Mouse (Mus musculus) spleen, adult 2 months (tissue): Measurements from ENCODE around the gene Pax5. TPM values are rescaled to one million over a fixed set of nuclear protein-coding genes. Genes with fewer than 3 reads are reported as not detected.

Source experiments
- DNase-seq, 2 experiments: peaks; one replicate each; pipeline versions ENCODE4 v3.0.0 to v3.0.0-alpha.2; 2012 to 2021; ENCODE audit warnings: low spot score in 2 of 2, low read depth in 1 of 2
- H3K27ac ChIP-seq: fragments of 200-500 bp; 2 replicates; pipeline ENCODE4 v1.5.1; 2012; ENCODE audit warnings: low read length, inconsistent platforms; ENCODE audit not compliant: insufficient read depth
- H3K27me3 ChIP-seq: fragments of 200-500 bp; 2 replicates; pipeline ENCODE4 v1.6.1; 2012; ENCODE audit warnings: mild to moderate bottlenecking, moderate library complexity, low read length, inconsistent platforms; ENCODE audit not compliant: control insufficient read depth, insufficient read depth
- H3K36me3 ChIP-seq: fragments of 200-500 bp; 2 replicates; pipeline ENCODE4 v1.6.1; 2012; ENCODE audit warnings: mild to moderate bottlenecking, low read length, inconsistent platforms; ENCODE audit not compliant: control insufficient read depth, insufficient read depth
- H3K4me1 ChIP-seq: fragments of 200-500 bp; 2 replicates; pipeline ENCODE4 v1.6.1; 2011; ENCODE audit warnings: inconsistent platforms; ENCODE audit not compliant: control insufficient read depth, insufficient read depth, insufficient read length
- H3K4me3 ChIP-seq: fragments of 200-500 bp; 2 replicates; pipeline ENCODE4 v1.5.1; 2011; ENCODE audit warnings: mild to moderate bottlenecking, inconsistent platforms; ENCODE audit not compliant: insufficient read depth, insufficient read length; ENCODE audit errors: extremely low read depth
- CTCF ChIP-seq: fragments of 200-500 bp; IDR thresholded peaks from 2 replicates; pipeline ENCODE4 v1.5.1; 2011; ENCODE audit warnings: mild to moderate bottlenecking, inconsistent platforms; ENCODE audit not compliant: insufficient read depth, insufficient read length, insufficient replicate concordance; ENCODE audit errors: extremely low read depth
- POLR2A ChIP-seq: fragments of 200-500 bp; IDR thresholded peaks from 2 replicates; pipeline ENCODE4 v1.6.1; 2011; ENCODE audit warnings: low read depth, low read length, inconsistent platforms
- WGBS: fragments of 180-500 bp; shearing (Covaris S2); methylation state at CpG from one replicate; pipeline ENCODE4 v1.1.7; 2018; 5-methylcytosine and 5-hydroxymethylcytosine counted together
- polyA plus RNA-seq: library from polyadenylated mRNA; depleted of rRNA; stranded (reverse); fragments of >200 nt; gene quantifications from 2 replicates; pipeline ENCODE4 v1.2.3, GENCODE M21; 2012

Gene Pax5
- polyA plus RNA-seq, 1 experiment, result 131 TPM

DNA sequence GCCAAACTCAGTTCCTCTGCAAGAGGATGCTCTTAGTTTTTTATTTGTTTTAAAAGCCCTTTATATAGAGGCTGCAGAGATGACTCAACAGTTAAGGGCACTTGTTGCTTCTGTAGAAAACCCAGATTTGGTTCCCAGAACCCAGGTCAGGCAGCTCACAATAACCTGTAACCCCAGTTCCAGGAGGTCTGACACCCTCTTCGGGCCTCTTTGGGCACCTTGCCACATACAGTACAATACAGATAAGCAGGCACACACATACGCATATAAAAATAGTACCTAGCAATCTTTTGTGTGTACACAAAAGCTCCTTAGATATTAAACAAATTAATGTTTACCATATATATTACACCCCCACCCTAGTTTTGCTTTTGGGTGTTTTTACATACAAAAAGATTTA, 104.8 kb downstream of the Pax5 start:
- no peak for TF ChIP-seq CTCF
- TF ChIP-seq POLR2A, result no peak
- Histone ChIP-seq H3K27ac (no peak overlapping the region), H3K4me3 (no peak overlapping the region), H3K4me1 (no peaks in the 10 kb centered on the region), H3K27me3 (no peaks in the 10 kb centered on the region), H3K36me3 (peaks cover 34% of the 10 kb centered on the region)
- WGBS, result 87% methylated on average over 2 of the region's 2 CpGs
- DNase-seq, result no peak

DNA sequence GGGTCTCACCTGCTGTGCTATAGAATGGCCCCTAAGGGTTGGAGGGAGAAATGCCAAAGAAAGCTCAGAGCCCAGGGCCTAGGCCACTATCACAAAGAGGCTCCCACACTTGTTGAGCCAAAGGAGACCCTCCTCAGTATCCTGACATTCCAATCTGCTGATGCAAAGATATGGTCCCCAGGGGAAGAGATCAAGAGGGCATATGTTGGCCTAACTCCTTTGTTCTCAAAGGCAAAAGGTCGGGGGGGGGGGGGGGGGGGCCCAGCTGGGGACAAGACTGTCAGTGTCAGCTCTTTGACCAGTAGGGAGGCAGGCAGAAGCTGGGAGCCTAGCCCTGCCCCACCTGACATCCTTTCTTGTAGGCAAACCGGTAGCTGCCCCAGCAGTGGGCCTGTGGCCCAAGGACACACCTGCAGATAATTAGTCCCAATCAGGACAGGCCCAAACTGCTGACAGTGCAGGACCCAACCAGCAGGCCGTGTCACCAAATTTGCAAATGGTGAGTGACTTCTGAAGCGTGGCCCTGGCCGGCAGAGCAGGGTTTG, 108.0 kb downstream of the Pax5 start:
- no peak for DNase-seq
- 48% methylated on average over 5 of the region's 5 CpGs for WGBS
- no peak for TF ChIP-seq POLR2A
- no peak for TF ChIP-seq CTCF

DNA sequence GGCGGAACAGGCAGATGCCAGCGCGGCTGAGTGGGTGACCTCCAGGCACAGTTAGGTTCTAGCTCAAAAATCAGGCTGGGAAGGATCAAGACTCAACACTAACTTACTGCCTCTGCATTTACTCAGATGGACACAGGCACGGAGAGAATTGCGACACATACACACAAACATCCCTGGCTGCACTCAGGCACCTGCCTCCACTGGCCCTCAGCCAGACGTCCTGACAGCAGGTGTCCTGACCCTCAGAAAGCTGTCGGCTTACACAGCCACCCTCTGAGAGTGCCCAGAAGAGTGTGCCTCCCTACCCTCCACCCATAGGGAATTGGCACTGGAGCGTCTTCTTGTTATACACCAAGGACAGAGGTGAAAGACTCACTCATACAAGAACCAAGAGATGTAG, 108.9 kb downstream of the Pax5 start:
- no peaks in the 10 kb centered on the region for H3K27me3 ChIP-seq
- no peak for DNase-seq
- no peaks in the 10 kb centered on the region for H3K4me1 ChIP-seq
- no peak overlapping the region for H3K27ac ChIP-seq
- H3K36me3 ChIP-seq, result peaks cover 21% of the 10 kb centered on the region
- no peak overlapping the region for H3K4me3 ChIP-seq
- WGBS, result 84% methylated on average over 8 of the region's 8 CpGs
- TF ChIP-seq CTCF (no peak), POLR2A (no peak)

More for the DNA sequence above, 108.0 kb downstream of the Pax5 start:
- Histone ChIP-seq H3K27me3 (no peaks in the 10 kb centered on the region), H3K36me3 (peaks cover 27% of the 10 kb centered on the region), H3K4me3 (no peak overlapping the region), H3K4me1 (no peaks in the 10 kb centered on the region), H3K27ac (no peak overlapping the region)

DNA sequence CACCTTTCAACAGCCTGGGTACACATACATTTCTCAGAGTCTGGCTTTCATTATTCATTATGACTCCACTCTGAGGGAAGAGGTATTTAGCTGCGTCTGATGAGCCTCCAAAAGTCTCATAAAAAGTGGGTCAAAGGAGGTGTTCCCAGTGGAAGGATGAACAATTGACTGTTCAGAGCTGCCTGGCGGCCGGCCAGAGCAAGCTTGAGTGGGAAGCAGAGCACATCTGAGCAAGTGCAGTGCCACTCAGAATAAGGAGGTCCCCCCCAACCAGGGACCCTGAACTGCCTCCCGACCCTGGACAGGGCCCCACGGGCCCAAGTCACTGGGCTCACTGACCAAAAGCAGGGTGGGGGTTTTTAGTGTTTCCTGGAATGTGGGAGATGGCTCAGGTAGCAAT, 109.4 kb downstream of the Pax5 start:
- Histone ChIP-seq H3K4me3 (no peak overlapping the region), H3K4me1 (no peaks in the 10 kb centered on the region), H3K27ac (no peak overlapping the region), H3K27me3 (no peaks in the 10 kb centered on the region), H3K36me3 (peaks cover 23% of the 10 kb centered on the region)
- WGBS, result 75% methylated on average over 5 of the region's 5 CpGs
- TF ChIP-seq CTCF (no peak), POLR2A (no peak)
- no peak for DNase-seq

DNA sequence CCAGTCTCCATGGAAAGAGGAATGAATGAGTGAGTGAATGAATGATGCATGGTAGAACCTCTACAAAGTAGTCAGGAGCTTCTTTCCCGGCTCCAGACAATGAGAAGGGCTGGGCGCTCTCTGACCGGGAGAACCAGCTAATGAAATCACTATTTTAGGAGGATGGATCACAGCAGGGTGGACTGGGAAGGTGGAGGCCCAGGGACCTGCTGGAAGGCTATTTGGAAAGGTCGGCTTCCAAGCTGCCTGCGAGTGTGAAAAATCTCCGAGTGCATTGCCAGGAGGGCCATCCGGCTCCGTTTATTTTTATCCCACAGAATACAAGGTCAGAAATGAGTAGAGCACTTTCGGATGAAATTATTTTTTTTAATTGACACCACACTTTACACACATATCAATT, 112.3 kb downstream of the Pax5 start:
- no peaks in the 10 kb centered on the region for H3K4me1 ChIP-seq
- H3K27ac ChIP-seq, result no peak overlapping the region
- 89% methylated on average over 9 of the region's 9 CpGs for WGBS
- H3K4me3 ChIP-seq, result no peak overlapping the region
- TF ChIP-seq POLR2A (no peak), CTCF (no peak)
- peaks cover 25% of the 10 kb centered on the region for H3K36me3 ChIP-seq
- no peak for DNase-seq
- no peaks in the 10 kb centered on the region for H3K27me3 ChIP-seq

DNA sequence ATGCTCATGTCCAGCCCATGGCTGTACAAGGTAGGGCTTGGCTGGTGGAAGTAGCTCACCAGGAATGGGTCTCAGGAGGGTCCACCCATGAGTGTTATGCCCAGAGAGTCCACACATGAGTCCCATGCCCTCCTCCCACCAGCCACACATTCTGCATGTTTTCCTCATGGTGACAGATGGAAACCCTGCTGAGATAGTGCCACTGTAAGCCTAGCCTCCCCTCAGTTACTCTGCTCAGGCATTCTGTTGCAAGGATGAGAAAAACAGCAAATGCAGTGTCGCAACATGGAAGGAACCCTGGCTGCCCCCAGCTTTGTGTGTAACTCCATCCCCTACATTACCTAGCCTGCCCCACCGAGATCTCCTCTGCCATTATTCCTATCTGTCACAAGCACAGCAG, 117.2 kb downstream of the Pax5 start:
- DNase-seq, result no peak
- 82% methylated on average over 2 of the region's 2 CpGs for WGBS

DNA sequence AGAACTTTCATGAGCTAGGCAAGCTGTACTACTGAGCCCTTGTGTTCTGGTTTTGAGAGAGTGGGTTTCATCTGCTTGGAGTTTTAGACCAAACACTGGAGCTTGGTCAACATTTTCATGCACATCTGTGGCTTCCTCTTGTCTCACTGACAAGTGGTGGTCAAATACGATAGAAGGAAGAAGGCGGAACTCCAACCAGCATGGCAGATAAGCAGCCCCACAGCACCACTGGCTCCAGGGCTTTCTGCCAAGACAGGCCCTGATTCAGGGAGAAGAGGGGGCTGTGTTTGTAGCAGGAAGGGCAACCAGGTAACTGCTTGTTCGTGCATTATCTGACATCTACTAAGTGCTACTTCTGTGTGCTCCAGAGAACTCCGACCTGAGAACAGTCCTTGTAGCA, 127.6 kb downstream of the Pax5 start:
- no peak overlapping the region for H3K4me3 ChIP-seq
- no peaks in the 10 kb centered on the region for H3K27me3 ChIP-seq
- H3K36me3 ChIP-seq, result peaks cover 2% of the 10 kb centered on the region
- WGBS, result 68% methylated on average over 4 of the region's 4 CpGs
- no peak overlapping the region for H3K27ac ChIP-seq
- TF ChIP-seq CTCF, result no peak
- no peak for TF ChIP-seq POLR2A
- no peak for DNase-seq
- H3K4me1 ChIP-seq, result no peaks in the 10 kb centered on the region

More for the DNA sequence above, 117.2 kb downstream of the Pax5 start:
- Histone ChIP-seq H3K4me1 (no peaks in the 10 kb centered on the region), H3K27me3 (no peaks in the 10 kb centered on the region), H3K4me3 (no peak overlapping the region), H3K27ac (no peak overlapping the region), H3K36me3 (peaks cover 22% of the 10 kb centered on the region)
- TF ChIP-seq CTCF (no peak), POLR2A (no peak)
